Mouse (Mus musculus): ENCODE data around the gene Esrra.

- no peak for TF ChIP-seq EP300 (IDR thresholded peaks at IDR 0.05; ENCODE audit: insufficient read depth, low read depth, low read length)
- TF ChIP-seq POLR2A (IDR thresholded peaks at IDR 0.05; ENCODE audit: insufficient read depth, low read depth, low read length): no peak
These were observed 32.4 kb upstream of the Esrra start for GRCm38 (mm10) chr19:6954046-6954445.
